In genomic region chr1:66104493-66104892, GRCm38 (mm10) we compare ENCODE assay signal across 10 mouse cellular contexts.
DNase-seq lines count a peak whose midpoint lies in the region; ATAC-seq and TF ChIP-seq lines count a peak whose summit lies in the region.
"Had no signal": no experiment of that assay in that cellular context is flagged by ENCODE, and none has a peak within 500 bp of the region (broad histone marks: within the 10 kb centered on the region; RNA-seq: fewer than 3 reads in every experiment).

No protein-coding gene starts in this region.

- peak; percentile 55 for TF ChIP-seq CTCF in liver, postnatal 0 days (IDR thresholded peaks at IDR 0.05; ENCODE audit: low read depth)

- no peak overlapping the region for H3K4me2 ChIP-seq in forebrain, embryonic 15.5 days (replicated peaks)
- H3K4me2 ChIP-seq in forebrain, embryonic 16.5 days (ENCODE audit: low read length), result no peak overlapping the region
- H3K4me2 ChIP-seq in liver, postnatal 0 days (ENCODE audit: low read depth, low read length), result no peak overlapping the region
- no peak overlapping the region for H3K4me2 ChIP-seq in liver, embryonic 12.5 days
- H3K4me2 ChIP-seq: embryonic facial prominence, embryonic 15.5 days; midbrain, embryonic 12.5 days had no signal

- no peak overlapping the region for H3K27ac ChIP-seq in forebrain, embryonic 15.5 days (replicated peaks)
- H3K27ac ChIP-seq in forebrain, embryonic 16.5 days (ENCODE audit: low read length), result no peak overlapping the region
- no peak overlapping the region for H3K27ac ChIP-seq in liver, postnatal 0 days (ENCODE audit: low read depth)
- H3K27ac ChIP-seq in liver, embryonic 12.5 days, result no peak overlapping the region
- H3K27ac ChIP-seq: embryonic facial prominence, embryonic 15.5 days; midbrain, embryonic 12.5 days had no signal

- no peak for DNase-seq in liver, postnatal 0 days
- DNase-seq in brain, adult 2 months (ENCODE audit: low read depth, low spot score), result peak; percentile 49
- DNase-seq in retina, postnatal 1 day, result peak; percentile 41
- no peak for DNase-seq in adrenal gland, postnatal 4 days (ENCODE audit: low spot score in 2 of 2)
- DNase-seq in left cerebral cortex, postnatal 36 days (ENCODE audit: low spot score in 2 of 2), result no peak

- no peaks in the 10 kb centered on the region for H3K4me1 ChIP-seq in forebrain, embryonic 15.5 days
- no peaks in the 10 kb centered on the region for H3K4me1 ChIP-seq in forebrain, embryonic 16.5 days (replicated peaks; ENCODE audit: control insufficient read depth, insufficient read depth, low read length)
- H3K4me1 ChIP-seq in liver, postnatal 0 days (ENCODE audit: insufficient read depth), result no peaks in the 10 kb centered on the region
- no peaks in the 10 kb centered on the region for H3K4me1 ChIP-seq in liver, embryonic 12.5 days
- H3K4me1 ChIP-seq: embryonic facial prominence, embryonic 15.5 days; midbrain, embryonic 12.5 days had no signal

- ATAC-seq in forebrain, embryonic 15.5 days (replicated peaks), result peak; percentile 21; the same call in 1 of the 2 replicates
- ATAC-seq in forebrain, embryonic 16.5 days, result no peak
- ATAC-seq in liver, postnatal 0 days, result no peak
- no peak for ATAC-seq in liver, embryonic 12.5 days

- H3K9ac ChIP-seq in forebrain, embryonic 15.5 days (replicated peaks), result no peak overlapping the region
- no peak overlapping the region for H3K9ac ChIP-seq in forebrain, embryonic 16.5 days (replicated peaks; ENCODE audit: low read depth, low read length)
- H3K9ac ChIP-seq in liver, postnatal 0 days (replicated peaks), result no peak overlapping the region
- H3K9ac ChIP-seq in liver, embryonic 12.5 days, result no peak overlapping the region
- H3K9ac ChIP-seq: embryonic facial prominence, embryonic 15.5 days; midbrain, embryonic 12.5 days had no signal

- intact Hi-C loops in left cerebral cortex, postnatal 36 days (cut with DNase I), result loop anchor here (5.0 to 10.0 kb wide), 3 partner anchors 220 to 822 kb away; partner anchors contain the start of gene Pth2r

- no peak for TF ChIP-seq EP300 in liver, postnatal 0 days (IDR thresholded peaks at IDR 0.05; ENCODE audit: low read depth)

- H3K36me3 ChIP-seq in forebrain, embryonic 15.5 days, result no peaks in the 10 kb centered on the region
- no peaks in the 10 kb centered on the region for H3K36me3 ChIP-seq in forebrain, embryonic 16.5 days (ENCODE audit: control insufficient read depth, insufficient read depth)
- H3K36me3 ChIP-seq in liver, postnatal 0 days (replicated peaks; ENCODE audit: insufficient read depth, low read length), result no peaks in the 10 kb centered on the region
- H3K36me3 ChIP-seq in liver, embryonic 12.5 days, result no peaks in the 10 kb centered on the region
- H3K36me3 ChIP-seq: embryonic facial prominence, embryonic 15.5 days; midbrain, embryonic 12.5 days had no signal

- H3K4me3 ChIP-seq in forebrain, embryonic 15.5 days, result no peak overlapping the region
- H3K4me3 ChIP-seq in forebrain, embryonic 16.5 days (replicated peaks; ENCODE audit: low read length), result no peak overlapping the region
- no peak overlapping the region for H3K4me3 ChIP-seq in liver, postnatal 0 days (ENCODE audit: low read depth, low read length)
- no peak overlapping the region for H3K4me3 ChIP-seq in liver, embryonic 12.5 days
- H3K4me3 ChIP-seq: embryonic facial prominence, embryonic 15.5 days; midbrain, embryonic 12.5 days had no signal

- no peaks in the 10 kb centered on the region for H3K9me3 ChIP-seq in forebrain, embryonic 15.5 days
- no peaks in the 10 kb centered on the region for H3K9me3 ChIP-seq in forebrain, embryonic 16.5 days (ENCODE audit: control insufficient read depth, low read length)
- no peaks in the 10 kb centered on the region for H3K9me3 ChIP-seq in liver, postnatal 0 days (ENCODE audit: low read length)
- H3K9me3 ChIP-seq in liver, embryonic 12.5 days (replicated peaks), result no peaks in the 10 kb centered on the region
- H3K9me3 ChIP-seq: embryonic facial prominence, embryonic 15.5 days; midbrain, embryonic 12.5 days had no signal

- no peaks in the 10 kb centered on the region for H3K27me3 ChIP-seq in forebrain, embryonic 15.5 days
- no peaks in the 10 kb centered on the region for H3K27me3 ChIP-seq in forebrain, embryonic 16.5 days (replicated peaks; ENCODE audit: control insufficient read depth, insufficient read depth, low read length)
- no peaks in the 10 kb centered on the region for H3K27me3 ChIP-seq in liver, postnatal 0 days (ENCODE audit: insufficient read depth, low read length)
- no peaks in the 10 kb centered on the region for H3K27me3 ChIP-seq in liver, embryonic 12.5 days (replicated peaks)
- H3K27me3 ChIP-seq: embryonic facial prominence, embryonic 15.5 days; midbrain, embryonic 12.5 days had no signal

- 41% methylated on average over 1 of the region's 1 CpGs for WGBS in forebrain, embryonic 15.5 days
- WGBS in forebrain, embryonic 16.5 days, result 37% methylated on average over 1 of the region's 1 CpGs
- WGBS in liver, postnatal 0 days (ENCODE audit: insufficient replicate concordance), result 32% methylated on average over 1 of the region's 1 CpGs
- WGBS in liver, embryonic 12.5 days (ENCODE audit: insufficient replicate concordance), result 32% methylated on average over 1 of the region's 1 CpGs

Comparison
In these comparisons a context has a peak if more than half of its experiments do, and no peak if none do; other contexts are left out.
1. DNase-seq: peak in brain, adult 2 months (single experiment) and retina, postnatal 1 day (single experiment); none in liver, postnatal 0 days (single experiment), adrenal gland, postnatal 4 days (0 of 2) and left cerebral cortex, postnatal 36 days (0 of 2).